Mouse (Mus musculus) megakaryocyte, embryonic 14.5 days (primary cell): Measurements from ENCODE around the gene Fgfr2. TPM values are rescaled to one million over a fixed set of nuclear protein-coding genes. Genes with fewer than 3 reads are reported as not detected.

Source experiments
- H3K27me3 ChIP-seq: replicated peaks from 2 replicates; pipeline ENCODE3; 2012; ENCODE audit warnings: inconsistent platforms
- H3K36me3 ChIP-seq: replicated peaks from 2 replicates; pipeline ENCODE3; 2012; ENCODE audit warnings: low read length, inconsistent platforms, mixed read lengths
- H3K4me1 ChIP-seq: 2 replicates; pipeline ENCODE4 v1.6.1; 2012; ENCODE audit warnings: inconsistent platforms
- H3K4me3 ChIP-seq: replicated peaks from 2 replicates; pipeline ENCODE3; 2012; ENCODE audit warnings: moderate library complexity, mild to moderate bottlenecking, inconsistent platforms
- H3K9me3 ChIP-seq: 2 replicates; pipeline ENCODE4 v1.6.1; 2012; ENCODE audit warnings: inconsistent platforms
- FLI1 ChIP-seq: IDR thresholded peaks from 2 replicates; pipeline ENCODE4 v1.6.1; 2012; ENCODE audit warnings: low read length, inconsistent platforms, mixed read lengths
- GATA1 ChIP-seq: IDR thresholded peaks from 3 replicates; pipeline ENCODE4 v1.6.1; 2012; ENCODE audit warnings: mixed read lengths, low read length, inconsistent platforms, borderline replicate concordance
- polyA plus RNA-seq: library from polyadenylated mRNA; stranded (reverse); fragments of >175 nt; gene quantifications from 2 replicates; pipeline ENCODE4 v1.2.3, GENCODE M21; 2012; ENCODE audit warnings: low replicate concordance; ENCODE audit not compliant: insufficient read depth

The Fgfr2 gene
- polyA plus RNA-seq, 1 experiment = 0.45 TPM

DNA sequence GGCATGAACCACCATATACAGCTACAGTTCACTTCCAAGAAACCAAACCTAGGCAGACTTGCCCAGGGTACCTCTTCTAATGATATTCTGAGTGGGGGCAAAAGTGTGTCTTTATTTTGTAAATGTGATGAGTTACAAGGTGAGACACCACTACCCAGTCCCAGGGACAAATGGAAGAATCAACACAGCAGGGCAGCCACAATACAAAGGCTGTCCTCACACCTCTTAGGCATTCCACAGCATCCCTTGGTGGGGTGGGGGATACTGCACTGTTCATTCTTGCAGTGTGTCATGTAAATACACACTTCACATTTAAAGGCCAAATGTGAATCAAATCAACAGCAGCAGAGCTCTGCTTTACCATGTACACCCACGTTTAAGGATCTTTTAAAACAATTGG, 1130.9 kb downstream of the Fgfr2 start:
- no peaks in the 10 kb centered on the region for H3K4me1 ChIP-seq
- H3K4me3 ChIP-seq = no peak overlapping the region
- H3K27me3 ChIP-seq = no peaks in the 10 kb centered on the region
- peaks cover 10% of the 10 kb centered on the region for H3K9me3 ChIP-seq
- TF ChIP-seq FLI1 (no peak), GATA1 (no peak)
- H3K36me3 ChIP-seq = no peaks in the 10 kb centered on the region

DNA sequence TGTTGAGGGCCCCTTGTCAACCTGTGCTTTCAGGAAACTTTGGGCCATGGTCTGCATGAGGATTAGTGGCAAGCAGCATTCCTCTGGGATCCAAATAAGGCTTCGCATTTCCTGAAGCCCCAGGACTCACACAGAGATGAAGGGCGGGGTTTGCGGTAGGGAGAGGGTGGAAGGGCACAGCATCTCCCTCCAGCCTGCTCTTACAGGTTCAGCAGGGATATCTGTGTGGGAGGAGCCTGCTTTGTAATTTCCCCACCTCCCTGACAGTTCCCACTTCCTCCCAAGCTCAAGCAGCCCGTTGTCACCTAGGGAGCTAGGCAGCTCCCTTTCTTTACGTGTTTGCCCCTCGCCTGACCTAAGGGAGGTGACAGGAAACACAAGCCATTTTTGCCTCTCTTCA, 1134.1 kb downstream of the Fgfr2 start:
- peaks cover 4% of the 10 kb centered on the region; the same call in 1 of the 2 replicates for H3K9me3 ChIP-seq
- H3K4me3 ChIP-seq = no peak overlapping the region
- no peaks in the 10 kb centered on the region for H3K27me3 ChIP-seq
- H3K4me1 ChIP-seq = no peaks in the 10 kb centered on the region
- H3K36me3 ChIP-seq = no peaks in the 10 kb centered on the region
- TF ChIP-seq GATA1 (no peak), FLI1 (no peak)

- TF ChIP-seq FLI1 (no peak), GATA1 (no peak)
- H3K27me3 ChIP-seq = peaks cover 2% of the 10 kb centered on the region
- H3K4me3 ChIP-seq = no peak overlapping the region
- no peaks in the 10 kb centered on the region for H3K4me1 ChIP-seq
- H3K36me3 ChIP-seq = no peaks in the 10 kb centered on the region
- H3K9me3 ChIP-seq = no peaks in the 10 kb centered on the region
Measured at GRCm38 (mm10) chr7:131978609-131979008, 1144.5 kb downstream of the Fgfr2 start.

DNA sequence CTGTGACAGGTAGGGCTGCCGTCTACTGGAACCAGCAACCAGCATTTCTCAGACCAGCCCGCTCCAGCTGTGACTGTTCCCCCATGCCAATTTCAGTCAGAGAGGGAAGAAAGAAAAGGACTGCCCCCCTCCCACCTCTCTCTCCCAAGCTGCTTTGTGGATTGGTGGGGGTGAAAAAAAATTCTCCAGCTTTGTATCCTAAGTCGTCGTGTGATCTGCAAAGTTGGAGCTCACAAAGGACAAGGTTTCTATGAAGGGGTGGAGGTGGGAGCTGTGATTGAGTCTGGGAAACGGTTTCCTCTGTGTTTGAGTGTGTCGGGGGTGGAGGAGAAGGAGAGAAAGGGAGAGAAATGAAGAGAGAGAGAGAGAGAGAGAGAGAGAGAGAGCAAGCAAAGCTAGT, 1147.3 kb downstream of the Fgfr2 start:
- no peak for TF ChIP-seq FLI1
- TF ChIP-seq GATA1 = no peak
- Histone ChIP-seq H3K9me3 (no peaks in the 10 kb centered on the region), H3K36me3 (no peaks in the 10 kb centered on the region), H3K4me3 (no peak overlapping the region), H3K27me3 (peaks cover 2% of the 10 kb centered on the region), H3K4me1 (no peaks in the 10 kb centered on the region)

DNA sequence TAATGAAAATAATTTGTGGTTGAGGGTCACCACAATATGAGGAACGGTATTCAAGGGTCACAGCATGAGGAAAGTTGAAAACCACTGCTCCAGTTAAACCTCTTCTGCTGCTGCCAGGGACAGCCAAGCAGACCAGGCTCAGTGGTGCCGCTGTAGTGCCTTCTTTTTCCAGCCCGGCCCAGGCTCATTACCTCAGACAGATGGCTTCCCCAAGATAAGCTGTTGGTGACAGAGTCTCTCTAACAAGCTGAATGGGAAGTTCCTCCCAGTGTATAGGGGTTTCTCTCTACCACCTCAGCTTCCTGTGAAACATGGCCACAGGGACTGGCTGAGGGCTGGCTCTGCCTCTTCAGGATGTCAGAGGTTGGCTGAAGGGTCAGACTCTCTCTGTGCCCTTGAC, 1152.9 kb downstream of the Fgfr2 start:
- TF ChIP-seq GATA1 (no peak), FLI1 (no peak)
- no peaks in the 10 kb centered on the region for H3K36me3 ChIP-seq

DNA sequence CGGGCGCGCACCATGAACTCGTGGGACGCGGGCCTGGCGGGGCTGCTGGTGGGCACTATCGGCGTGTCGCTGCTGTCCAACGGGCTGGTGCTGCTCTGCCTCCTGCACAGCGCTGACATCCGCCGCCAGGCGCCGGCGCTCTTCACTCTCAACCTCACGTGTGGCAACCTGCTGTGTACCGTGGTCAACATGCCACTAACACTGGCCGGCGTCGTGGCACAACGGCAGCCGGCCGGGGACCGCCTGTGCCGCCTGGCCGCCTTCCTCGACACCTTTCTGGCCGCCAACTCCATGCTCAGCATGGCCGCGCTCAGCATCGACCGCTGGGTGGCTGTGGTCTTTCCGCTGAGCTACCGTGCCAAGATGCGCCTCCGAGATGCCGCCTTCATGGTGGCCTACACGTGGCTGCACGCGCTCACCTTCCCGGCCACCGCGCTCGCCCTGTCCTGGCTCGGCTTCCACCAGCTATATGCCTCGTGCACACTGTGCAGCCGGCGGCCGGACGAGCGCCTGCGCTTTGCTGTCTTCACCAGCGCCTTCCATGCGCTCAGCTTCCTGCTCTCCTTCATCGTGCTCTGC, 1156.1 kb downstream of the Fgfr2 start:
- Histone ChIP-seq H3K36me3 (no peaks in the 10 kb centered on the region), H3K4me1 (no peaks in the 10 kb centered on the region), H3K9me3 (peaks cover 6% of the 10 kb centered on the region; the same call in 1 of the 2 replicates), H3K27me3 (peaks cover 31% of the 10 kb centered on the region), H3K4me3 (no peak overlapping the region)
- TF ChIP-seq GATA1 (no peak), FLI1 (no peak)

More for the DNA sequence above, 1152.9 kb downstream of the Fgfr2 start:
- peaks cover 33% of the 10 kb centered on the region for H3K27me3 ChIP-seq
- H3K9me3 ChIP-seq = peaks cover 6% of the 10 kb centered on the region; the same call in 1 of the 2 replicates
- no peak overlapping the region for H3K4me3 ChIP-seq
- H3K4me1 ChIP-seq = no peaks in the 10 kb centered on the region

DNA sequence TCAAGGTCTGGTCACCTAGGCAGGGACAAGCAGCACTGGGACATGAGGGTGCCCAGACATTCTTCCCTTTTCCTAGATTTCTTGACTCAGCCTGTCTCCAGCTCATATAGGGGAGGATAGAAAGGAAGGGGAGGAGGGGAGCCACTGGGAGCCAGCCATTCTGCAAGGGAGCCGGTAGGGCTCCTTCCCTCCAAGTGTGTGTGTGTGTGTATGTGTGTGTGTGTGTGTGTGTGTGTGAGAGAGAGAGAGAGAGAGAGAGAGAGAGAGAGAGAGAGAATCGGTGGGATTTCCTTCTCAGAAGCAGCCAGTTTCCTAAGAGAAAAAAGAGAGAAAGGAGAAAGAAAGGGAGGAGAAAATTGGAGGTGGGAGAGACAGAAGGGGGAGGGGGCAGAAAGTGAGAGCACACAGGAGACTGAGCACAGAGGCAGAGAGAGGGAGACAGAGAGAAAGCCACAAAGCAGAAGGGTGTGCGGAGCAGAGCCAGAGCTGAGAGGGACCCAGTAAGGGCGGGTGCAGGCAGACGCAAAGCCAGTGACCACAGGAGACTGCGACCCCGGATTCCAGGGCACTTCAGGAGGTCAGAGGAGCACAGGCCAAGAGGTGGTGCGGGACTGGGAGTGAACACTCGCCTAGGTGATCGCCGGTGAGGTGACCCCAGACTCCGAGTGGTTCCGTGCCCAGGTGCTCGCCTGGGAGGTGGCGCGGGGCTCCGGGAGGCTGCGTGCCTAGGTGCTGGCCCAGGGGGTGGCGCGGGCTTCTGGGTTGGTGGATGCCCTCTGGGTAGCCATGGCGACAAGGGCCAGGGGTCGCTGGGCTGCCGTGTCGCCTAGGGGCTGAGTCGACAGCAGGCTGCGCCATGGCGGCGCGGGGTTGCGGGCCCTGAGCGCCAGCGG, 1156.9 kb downstream of the Fgfr2 start, which contains the start of gene Gpr26:
Gpr26 (plus strand) TSS at position 438 of the 893 bp plus-strand sequence.
- Histone ChIP-seq H3K36me3 (no peaks in the 10 kb centered on the region), H3K4me1 (no peaks in the 10 kb centered on the region), H3K27me3 (peaks cover 31% of the 10 kb centered on the region), H3K4me3 (no peak within 1 kb of the TSS), H3K9me3 (peaks cover 6% of the 10 kb centered on the region; the same call in 1 of the 2 replicates)
- TF ChIP-seq FLI1 = no peak
- no peak for TF ChIP-seq GATA1

DNA sequence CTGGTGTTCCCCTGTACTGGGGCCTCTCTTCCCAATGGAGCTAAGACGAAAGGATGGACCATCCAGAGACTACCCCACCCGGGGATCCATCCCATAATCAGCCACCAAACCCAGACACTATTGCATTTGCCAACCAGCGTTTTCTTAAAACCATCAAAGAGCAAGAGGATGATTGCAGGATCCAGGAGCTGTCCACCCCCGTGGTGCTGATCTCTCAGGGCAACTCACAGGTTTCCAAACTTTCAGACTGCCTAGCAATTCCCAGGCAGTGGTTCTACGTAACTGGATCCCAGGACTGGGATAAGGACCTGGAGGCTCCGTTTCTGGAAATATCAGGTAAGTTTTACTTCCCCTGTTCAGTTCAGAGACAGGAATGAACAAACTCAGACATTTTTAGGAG, 1162.6 kb downstream of the Fgfr2 start:
- H3K27me3 ChIP-seq = peaks cover 3% of the 10 kb centered on the region
- H3K4me1 ChIP-seq = no peaks in the 10 kb centered on the region
- H3K4me3 ChIP-seq = no peak overlapping the region
- TF ChIP-seq FLI1 (no peak), GATA1 (no peak)
- no peaks in the 10 kb centered on the region for H3K9me3 ChIP-seq
- H3K36me3 ChIP-seq = no peaks in the 10 kb centered on the region

DNA sequence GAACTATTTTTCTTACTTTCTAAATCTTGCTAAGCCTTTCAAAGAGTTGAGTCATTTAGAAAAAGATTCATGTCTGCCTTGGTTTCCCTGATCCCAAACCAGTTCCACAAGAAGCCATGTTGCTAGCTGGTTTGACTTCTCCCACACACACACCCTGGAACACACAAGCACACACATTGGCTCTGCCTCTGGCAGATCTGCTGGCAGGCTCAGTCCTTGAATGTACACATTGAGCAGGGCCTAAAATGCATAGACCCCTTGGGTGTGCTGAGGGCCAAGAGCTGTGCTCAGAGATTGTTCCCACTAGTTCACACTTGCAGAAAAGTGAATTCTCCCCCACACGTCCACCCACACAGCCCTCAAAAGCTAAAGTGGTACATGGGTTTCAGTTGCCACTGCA, 1164.4 kb downstream of the Fgfr2 start:
- no peak overlapping the region for H3K4me3 ChIP-seq
- no peaks in the 10 kb centered on the region for H3K9me3 ChIP-seq
- no peaks in the 10 kb centered on the region for H3K27me3 ChIP-seq
- no peaks in the 10 kb centered on the region for H3K36me3 ChIP-seq
- H3K4me1 ChIP-seq = no peaks in the 10 kb centered on the region
- no peak for TF ChIP-seq GATA1
- no peak for TF ChIP-seq FLI1

DNA sequence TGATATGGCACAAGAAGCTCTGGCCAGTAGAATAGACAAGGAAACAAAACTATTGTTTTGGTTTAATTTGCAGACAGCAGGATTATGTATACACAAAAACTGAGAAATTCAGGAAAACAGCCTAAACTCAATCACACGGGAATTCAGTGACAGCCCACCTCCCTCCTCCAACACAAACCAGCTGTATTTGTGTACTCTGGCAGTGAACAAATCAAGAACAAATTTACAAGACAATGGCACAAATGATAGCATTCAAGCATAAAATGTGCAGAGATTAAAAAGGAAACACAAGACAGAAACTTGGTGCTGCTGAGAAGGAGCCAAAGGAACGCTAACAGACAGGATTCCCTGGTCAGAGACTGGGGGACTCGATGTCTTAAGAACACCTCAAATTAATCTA, 1169.7 kb downstream of the Fgfr2 start:
- no peaks in the 10 kb centered on the region for H3K9me3 ChIP-seq
- H3K27me3 ChIP-seq = no peaks in the 10 kb centered on the region
- H3K4me1 ChIP-seq = no peaks in the 10 kb centered on the region
- no peak overlapping the region for H3K4me3 ChIP-seq
- no peaks in the 10 kb centered on the region for H3K36me3 ChIP-seq
- TF ChIP-seq FLI1 = no peak
- no peak for TF ChIP-seq GATA1
